Mouse (Mus musculus) intestine, embryonic 14.5 days (tissue): ENCODE measurements around the gene Pigb. TPM values are rescaled to one million over a fixed set of nuclear protein-coding genes. Genes with fewer than 3 reads are reported as not detected.

Experiments
- ATAC-seq: fragments of 200-750 bp; cut with Nextera tagmentation; replicated peaks from 2 replicates; pipeline ENCODE4 v1.8.0; 2017; ENCODE audit warnings: low read depth, moderate number of reproducible peaks, moderate TSS enrichment, moderate library complexity; ENCODE audit not compliant: low FRiP score, low TSS enrichment
- DNase-seq: peaks from one replicate; pipeline ENCODE4 v3.0.0-alpha.2; 2018; ENCODE audit warnings: low spot score
- H3K27ac ChIP-seq: fragments of 300-500 bp; sonication (generic); 2 replicates; pipeline ENCODE4 v1.5.1; 2014; ENCODE audit warnings: low read depth, mild to moderate bottlenecking, control low read depth
- H3K27me3 ChIP-seq: fragments of 300-500 bp; sonication (generic); replicated peaks from 2 replicates; pipeline ENCODE4 v1.6.1; 2014; ENCODE audit warnings: low read length, control low read depth; ENCODE audit not compliant: control insufficient read depth, insufficient read depth
- H3K36me3 ChIP-seq: fragments of 300-500 bp; sonication (generic); 2 replicates; pipeline ENCODE4 v1.6.1; 2014; ENCODE audit warnings: low read length, control low read depth; ENCODE audit not compliant: control insufficient read depth, insufficient read depth
- H3K4me1 ChIP-seq: fragments of 300-500 bp; sonication (generic); replicated peaks from 2 replicates; pipeline ENCODE4 v1.6.1; 2014; ENCODE audit warnings: low read length, control low read depth, mixed read lengths; ENCODE audit not compliant: control insufficient read depth, insufficient read depth
- H3K4me2 ChIP-seq: fragments of 300-500 bp; sonication (generic); 2 replicates; pipeline ENCODE4 v1.6.1; 2014; ENCODE audit warnings: low read length
- H3K4me3 ChIP-seq: fragments of 300-500 bp; sonication (generic); 2 replicates; pipeline ENCODE4 v1.5.1; 2014; ENCODE audit warnings: low read depth, low read length, control low read depth, mixed read lengths
- H3K9ac ChIP-seq: fragments of 300-500 bp; sonication (generic); 2 replicates; pipeline ENCODE4 v1.6.1; 2014; ENCODE audit warnings: mild to moderate bottlenecking, low read length
- H3K9me3 ChIP-seq: fragments of 300-500 bp; sonication (generic); 2 replicates; pipeline ENCODE4 v1.6.1; 2016; ENCODE audit warnings: low read length, control low read depth; ENCODE audit not compliant: control insufficient read depth
- WGBS: fragments of 180-500 bp; shearing (Covaris S2); extraction: QIAGEN DNeasy Blood & Tissue Kit; methylation state at CpG from one replicate; pipeline ENCODE4 v1.1.7; 2014; 5-methylcytosine and 5-hydroxymethylcytosine counted together
- polyA plus RNA-seq: library from polyadenylated mRNA; unstranded; fragments of >200 nt; fragmentation: Nextera tagmentation; extraction: Ambion mirVana; gene quantifications from 2 replicates; pipeline ENCODE4 v1.2.1, GENCODE M21; 2014

Pigb gene
- polyA plus RNA-seq, 1 experiment from 2014 or later: 19.6 TPM

DNA sequence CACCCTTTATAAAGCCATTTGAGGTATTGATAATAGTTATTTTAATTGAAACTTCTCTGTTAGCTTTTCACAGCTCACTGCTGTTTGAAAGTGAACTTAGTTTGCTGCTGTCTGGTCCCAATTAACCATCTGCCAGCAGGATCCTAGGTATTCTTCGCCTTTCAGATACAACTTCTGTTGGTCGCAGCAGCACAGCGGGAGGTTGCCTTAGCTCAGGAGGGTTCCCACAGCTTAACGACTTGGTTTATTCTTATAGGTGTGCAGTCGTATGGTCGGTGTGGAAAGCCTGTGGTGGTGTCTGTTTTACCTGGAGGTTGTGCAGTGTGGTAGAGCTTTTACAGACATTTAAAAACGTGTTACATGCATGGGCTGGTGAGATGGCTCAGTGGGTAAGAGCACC, 43.4 kb downstream of the Pigb start:
- DNase-seq (no peak), ATAC-seq (no peak)
- Histone ChIP-seq H3K27ac (no peak overlapping the region), H3K9ac (no peak overlapping the region), H3K4me2 (no peak overlapping the region), H3K36me3 (no peaks in the 10 kb centered on the region), H3K27me3 (no peaks in the 10 kb centered on the region), H3K9me3 (no peaks in the 10 kb centered on the region), H3K4me1 (no peaks in the 10 kb centered on the region), H3K4me3 (no peak overlapping the region)
- 67% methylated on average over 7 of the region's 7 CpGs for whole genome bisulfite sequencing

DNA sequence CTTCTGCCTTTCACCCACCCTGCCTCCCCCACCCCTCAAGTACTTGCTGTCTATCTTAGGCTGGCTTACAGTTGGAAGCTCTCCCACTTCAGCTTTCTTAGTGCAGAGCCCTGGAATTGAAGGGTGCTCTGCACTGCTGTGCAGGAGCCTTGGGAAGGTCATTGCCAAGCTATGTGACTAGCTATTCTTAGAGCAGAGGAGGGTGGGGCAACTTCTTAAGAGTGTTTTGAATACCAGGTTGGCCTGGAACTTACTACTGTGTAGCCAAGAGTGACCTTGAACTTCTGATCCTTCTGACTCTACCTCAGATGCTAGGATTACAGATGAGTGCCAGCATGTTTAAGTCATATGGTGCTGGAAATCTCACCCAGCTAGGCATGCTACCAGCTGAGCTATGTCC, 44.0 kb downstream of the Pigb start:
- ATAC-seq (no peak), DNase-seq (no peak)
- no peak overlapping the region for H3K4me2 ChIP-seq

DNA sequence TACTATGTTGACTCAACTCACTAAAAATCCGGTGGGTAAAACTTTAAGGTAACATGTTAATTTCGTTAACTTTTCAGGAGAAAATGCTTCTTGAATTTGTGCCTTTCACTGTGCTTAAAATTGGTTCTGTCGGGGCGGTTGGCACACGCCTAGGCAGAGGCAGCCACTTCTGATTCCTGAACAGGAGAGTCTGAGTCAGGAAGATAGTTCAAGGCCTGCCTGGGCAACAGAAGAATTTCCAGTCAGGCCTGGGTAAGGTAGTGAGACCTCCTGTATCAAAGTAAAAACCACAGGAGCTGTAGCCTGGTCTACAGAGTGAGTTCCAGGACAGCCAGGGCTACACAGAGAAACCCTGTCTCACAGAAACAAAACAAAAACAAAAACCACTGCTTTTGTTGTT, 47.6 kb downstream of the Pigb start:
- Histone ChIP-seq H3K4me3 (no peak overlapping the region), H3K36me3 (no peaks in the 10 kb centered on the region), H3K4me2 (no peak overlapping the region), H3K9ac (no peak overlapping the region), H3K9me3 (no peaks in the 10 kb centered on the region), H3K27me3 (no peaks in the 10 kb centered on the region), H3K4me1 (no peaks in the 10 kb centered on the region), H3K27ac (no peak overlapping the region)
- ATAC-seq: no peak
- DNase-seq: no peak
- WGBS: 88% methylated on average over 5 of the region's 5 CpGs

More for the DNA sequence above, 44.0 kb downstream of the Pigb start:
- no peaks in the 10 kb centered on the region for H3K36me3 ChIP-seq
- no peak overlapping the region for H3K4me3 ChIP-seq
- no peaks in the 10 kb centered on the region for H3K4me1 ChIP-seq
- no peaks in the 10 kb centered on the region for H3K27me3 ChIP-seq
- H3K9me3 ChIP-seq: no peaks in the 10 kb centered on the region
- H3K27ac ChIP-seq: no peak overlapping the region
- H3K9ac ChIP-seq: no peak overlapping the region

DNA sequence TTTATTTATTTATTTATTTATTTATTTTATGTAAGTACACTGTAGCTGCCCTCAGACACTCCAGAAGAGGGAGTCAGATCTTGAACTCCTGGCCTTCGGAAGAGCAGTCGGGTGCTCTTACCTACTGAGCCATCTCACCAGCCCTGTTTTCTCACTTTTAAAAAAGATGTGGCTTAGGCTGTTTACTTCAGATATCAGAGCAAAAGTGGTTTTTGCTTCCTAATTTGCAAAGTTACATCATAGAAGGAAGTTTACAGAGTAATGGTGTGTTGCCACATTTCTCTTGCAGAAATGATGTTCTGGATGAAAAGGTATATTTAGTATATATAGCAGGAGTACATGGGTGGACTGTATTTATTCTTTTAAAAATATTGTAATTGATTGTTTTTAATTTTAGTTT, 48.8 kb downstream of the Pigb start:
- DNase-seq: no peak
- no peak for ATAC-seq
- no peak overlapping the region for H3K9ac ChIP-seq
- H3K36me3 ChIP-seq: no peaks in the 10 kb centered on the region
- no peak overlapping the region for H3K27ac ChIP-seq
- 91% methylated on average over 2 of the region's 2 CpGs for WGBS
- H3K9me3 ChIP-seq: no peaks in the 10 kb centered on the region
- H3K27me3 ChIP-seq: no peaks in the 10 kb centered on the region
- H3K4me2 ChIP-seq: no peak overlapping the region
- no peak overlapping the region for H3K4me3 ChIP-seq
- no peaks in the 10 kb centered on the region; the same call in 1 of the 2 replicates for H3K4me1 ChIP-seq

DNA sequence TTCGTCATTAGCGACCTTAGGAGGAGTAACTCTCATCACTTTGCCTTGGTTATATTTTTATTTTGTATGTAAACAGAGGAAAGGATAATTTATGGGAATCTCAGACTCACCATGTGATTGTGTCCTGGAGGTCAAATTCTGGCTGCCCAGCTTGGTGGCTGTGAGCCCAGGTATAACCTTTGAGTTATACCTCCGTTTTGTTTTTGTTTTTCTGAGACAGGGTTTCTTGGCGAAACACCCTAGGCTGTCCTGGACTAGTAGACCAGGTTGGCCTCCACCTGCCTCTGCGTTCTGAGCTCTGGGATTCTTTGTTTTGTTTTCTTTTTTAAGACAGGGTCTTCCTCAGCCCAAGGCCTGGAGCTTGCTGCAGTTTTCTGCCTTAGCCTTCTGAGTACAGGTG, 51.5 kb downstream of the Pigb start:
- WGBS: 80% methylated on average over 5 of the region's 5 CpGs
- Histone ChIP-seq H3K36me3 (no peaks in the 10 kb centered on the region), H3K4me1 (peaks cover 6% of the 10 kb centered on the region; the same call in 1 of the 2 replicates), H3K4me3 (no peak overlapping the region), H3K4me2 (no peak overlapping the region), H3K9ac (no peak overlapping the region), H3K27ac (no peak overlapping the region), H3K9me3 (no peaks in the 10 kb centered on the region), H3K27me3 (no peaks in the 10 kb centered on the region)
- DNase-seq (no peak), ATAC-seq (no peak)

DNA sequence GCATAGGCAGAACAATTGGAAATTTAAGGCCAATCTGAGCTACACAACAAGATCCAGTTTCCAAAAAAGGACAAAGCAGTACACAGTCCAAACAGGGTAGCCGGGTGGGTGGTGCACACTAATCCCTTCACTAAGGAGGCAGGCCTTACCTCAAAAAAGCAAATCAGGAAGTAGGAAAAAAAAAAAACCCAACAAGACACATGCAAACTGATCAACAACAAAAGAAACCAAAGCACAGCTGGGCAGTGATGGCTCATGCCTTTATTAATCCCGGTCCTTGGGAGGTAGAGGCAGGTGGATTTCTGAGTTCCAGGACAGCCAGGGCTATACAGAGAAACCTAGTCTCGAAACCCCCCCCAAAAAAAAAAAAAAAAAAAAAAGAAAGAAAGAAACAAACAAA, 52.5 kb downstream of the Pigb start:
- H3K36me3 ChIP-seq: no peaks in the 10 kb centered on the region
- H3K9ac ChIP-seq: no peak overlapping the region
- no peaks in the 10 kb centered on the region for H3K27me3 ChIP-seq
- H3K9me3 ChIP-seq: no peaks in the 10 kb centered on the region
- DNase-seq (no peak), ATAC-seq (no peak)
- WGBS: 80% methylated on average over 3 of the region's 3 CpGs
- no peak overlapping the region for H3K27ac ChIP-seq
- H3K4me3 ChIP-seq: no peak overlapping the region
- no peak overlapping the region for H3K4me2 ChIP-seq
- peaks cover 6% of the 10 kb centered on the region; the same call in 1 of the 2 replicates for H3K4me1 ChIP-seq

DNA sequence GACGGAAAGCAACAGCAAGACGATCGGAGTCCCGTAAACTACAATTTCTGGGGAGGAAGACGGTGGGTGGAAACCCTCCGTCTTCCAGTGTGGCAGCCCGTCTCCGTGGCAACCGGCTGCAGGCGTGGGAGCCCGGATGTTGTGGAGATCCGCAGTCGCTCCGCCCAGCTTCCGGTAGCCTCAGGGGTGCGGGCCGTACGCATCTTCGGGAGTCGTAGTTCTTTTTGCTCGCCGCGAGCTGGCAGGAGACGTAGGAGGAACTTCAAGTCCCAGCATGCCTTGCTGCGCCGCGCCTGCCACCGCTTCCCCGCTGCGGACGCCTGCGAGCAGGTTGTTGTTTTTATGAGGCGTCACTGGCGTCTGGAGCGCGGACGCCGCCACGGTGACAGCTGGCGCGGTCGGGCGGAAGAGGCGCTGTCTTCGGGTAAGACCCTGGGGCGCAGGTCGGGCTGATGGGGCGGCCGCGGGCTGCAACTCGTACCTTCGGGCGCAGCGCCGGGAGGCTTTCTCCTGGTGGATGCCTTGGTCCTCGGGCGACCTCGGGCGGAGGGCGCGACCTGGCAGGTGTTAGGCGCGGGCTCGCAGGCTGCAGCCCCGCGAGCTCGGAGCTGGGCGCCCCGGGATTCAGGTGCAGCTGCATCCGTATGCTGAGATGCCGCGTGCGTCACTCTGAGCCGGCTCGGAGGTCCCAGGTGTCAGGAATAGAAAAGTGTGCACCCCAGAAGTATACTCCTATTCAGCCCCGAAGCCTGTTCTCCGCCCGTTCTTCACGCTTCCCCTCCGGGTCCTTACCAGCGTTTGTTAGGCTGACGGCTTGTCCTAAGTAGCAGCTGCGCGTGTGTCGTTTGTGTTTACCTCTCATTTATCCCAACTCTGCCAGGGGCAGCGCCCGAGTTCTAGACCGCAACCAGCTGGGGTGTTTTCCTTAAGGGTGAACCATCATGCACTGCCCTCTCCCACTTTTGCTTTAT, 54.6 kb downstream of the Pigb start, which contains the start of the genes Ccpg1os and Ccpg1:
Gene Ccpg1os, minus strand, starts transcription at position 133 of the 971 bp plus-strand sequence.
Gene Ccpg1, plus strand, starts transcription at position 180 of the 971 bp plus-strand sequence.
- H3K27me3 ChIP-seq: no peaks in the 10 kb centered on the region
- H3K9ac ChIP-seq: peak within 1 kb of the TSS; percentile 63
- H3K36me3 ChIP-seq: no peaks in the 10 kb centered on the region
- no peak within 1 kb of the TSS; the same call in 1 of the 2 replicates for H3K27ac ChIP-seq
- peaks cover 6% of the 10 kb centered on the region; the same call in 1 of the 2 replicates for H3K4me1 ChIP-seq
- WGBS: under 1% methylated on average over 88 of the region's 88 CpGs
- peak; percentile 92 for DNase-seq
- peak within 1 kb of the TSS; percentile 89 for H3K4me3 ChIP-seq
- ATAC-seq: peak; percentile 100
- no peaks in the 10 kb centered on the region for H3K9me3 ChIP-seq
- peak within 1 kb of the TSS; percentile 92 for H3K4me2 ChIP-seq

DNA sequence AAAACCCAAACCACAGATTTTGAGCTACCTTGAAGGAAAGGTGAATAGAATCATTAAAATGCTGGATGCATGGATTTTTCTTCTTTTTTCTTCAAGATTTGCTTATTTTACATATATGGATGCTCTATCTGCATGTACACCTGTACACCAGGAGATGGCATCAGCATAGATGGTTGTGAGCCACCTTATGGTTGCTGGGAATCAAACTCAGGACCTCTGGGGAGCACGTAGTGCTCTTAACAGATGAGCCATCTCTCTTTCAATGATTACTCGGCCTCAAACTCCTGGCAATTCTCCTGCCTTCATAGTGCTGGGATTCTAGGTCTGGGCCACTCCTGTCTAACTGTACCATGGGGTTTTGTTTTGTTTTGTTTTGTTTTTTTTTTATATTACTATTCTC, 57.1 kb downstream of the Pigb start:
- Histone ChIP-seq H3K4me1 (peaks cover 6% of the 10 kb centered on the region; the same call in 1 of the 2 replicates), H3K4me2 (no peak overlapping the region), H3K27ac (no peak overlapping the region), H3K27me3 (no peaks in the 10 kb centered on the region), H3K9ac (no peak overlapping the region), H3K9me3 (no peaks in the 10 kb centered on the region), H3K36me3 (no peaks in the 10 kb centered on the region), H3K4me3 (no peak overlapping the region)
- no peak for ATAC-seq
- WGBS: 68% methylated on average over 2 of the region's 2 CpGs
- no peak for DNase-seq
